Mouse (Mus musculus) erythroblast, embryonic 14.5 days (primary cell): ENCODE measurements around the gene Rab7b.

Experiments
- GATA1 ChIP-seq: IDR thresholded peaks from 2 replicates; pipeline ENCODE4 v1.6.1; 2012; ENCODE audit warnings: low read length, inconsistent platforms, mixed read lengths
- TAL1 ChIP-seq: IDR thresholded peaks from 3 replicates; pipeline ENCODE4 v1.6.1; 2012; ENCODE audit warnings: low read length, inconsistent platforms, mixed read lengths

GRCm38 (mm10) chr1:131723549-131723948 lies 35.1 kb downstream of the Rab7b start:
- no peak for TF ChIP-seq TAL1
- no peak for TF ChIP-seq GATA1
